Mouse (Mus musculus) gastrocnemius, adult 2 months (tissue): ENCODE measurements around the gene Klk1b8. TPM values are rescaled to one million over a fixed set of nuclear protein-coding genes. Genes with fewer than 3 reads are reported as not detected.
"Not testable (repeated sequence)": the region's sequence is repeated elsewhere in the genome, so short reads cannot be mapped to it uniquely, and the experiment has no call there.

Experiments used
- DNase-seq: peaks from one replicate; pipeline ENCODE4 v3.0.0; 2022
- H3K27ac ChIP-seq: fragments of 200-600 bp; 2 replicates; pipeline ENCODE4 v1.8.1; 2022; ENCODE audit warnings: mild to moderate bottlenecking
- H3K4me3 ChIP-seq: fragments of 200-600 bp; 2 replicates; pipeline ENCODE4 v1.8.1; 2022; ENCODE audit warnings: mild to moderate bottlenecking, moderate library complexity
- CTCF ChIP-seq: fragments of 200-600 bp; IDR thresholded peaks from 2 replicates; pipeline ENCODE4 v1.8.1; 2022; ENCODE audit warnings: antibody characterized with exemption, mild to moderate bottlenecking, moderate library complexity
- intact Hi-C: fragments of 180-260 bp; cut with DNase I; formaldehyde crosslinking; loops from one replicate; pipeline ENCODE4 v1.15.1; 2025
- total RNA-seq, 2 experiments: library from RNA; stranded (reverse); gene quantifications; 2 replicates each; pipeline ENCODE4 v1.2.3; 2021

The Klk1b8 gene
- total RNA-seq, 2 experiments from 2014 or later: not detected

DNA sequence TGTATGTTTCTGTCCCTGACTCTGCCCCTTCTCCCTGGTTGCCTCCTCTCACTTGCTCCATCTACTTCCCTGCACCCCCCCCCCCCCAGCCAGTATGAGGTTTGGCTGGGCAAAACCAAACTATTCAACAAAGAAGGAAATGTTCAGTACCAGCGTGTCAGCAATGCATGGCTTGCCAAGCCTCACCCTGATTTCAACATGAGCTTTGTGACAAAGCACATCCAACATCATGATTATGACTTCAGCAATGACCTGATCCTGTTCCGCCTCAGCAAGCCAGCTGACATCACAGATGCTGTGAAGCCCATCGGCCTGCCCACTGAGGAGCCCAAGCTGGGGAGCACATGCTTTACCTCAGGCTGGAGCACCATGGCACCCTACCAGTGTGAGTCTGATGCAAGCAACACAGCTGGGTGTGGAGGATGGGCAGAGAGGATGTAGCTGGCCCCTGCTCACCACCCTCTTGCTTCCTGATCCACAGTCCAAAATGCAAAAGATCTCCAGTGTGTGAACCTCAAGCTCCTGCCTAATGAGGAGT is 5.7 kb upstream of the Klk1b8 start:
- no peak for TF ChIP-seq CTCF
- intact Hi-C loops: no loop called here
- DNase-seq: no peak

DNA sequence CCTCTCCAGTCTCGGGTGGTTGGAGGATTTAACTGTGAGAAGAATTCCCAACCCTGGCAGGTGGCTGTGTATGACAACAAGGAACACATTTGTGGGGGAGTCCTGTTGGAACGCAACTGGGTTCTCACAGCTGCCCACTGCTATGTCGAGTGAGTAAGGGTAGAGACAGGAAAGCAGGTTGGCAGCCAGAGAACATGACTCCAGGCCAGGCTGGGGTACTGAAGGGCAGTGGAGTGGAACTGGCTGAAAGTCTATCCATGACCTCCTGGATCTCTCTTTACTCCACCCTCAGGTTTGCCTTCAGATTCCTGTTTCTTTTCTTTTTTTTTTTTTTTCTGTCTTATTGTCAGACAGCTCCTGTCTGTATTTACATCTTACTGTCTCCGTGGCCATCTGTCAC is 2.2 kb downstream of the Klk1b8 start:
- DNase-seq: no peak
- TF ChIP-seq CTCF: no peak
- Histone ChIP-seq H3K27ac (no peak overlapping the region), H3K4me3 (no peak overlapping the region)
- intact Hi-C loops: no loop called here

More for the DNA sequence above, 5.7 kb upstream of the Klk1b8 start:
- Histone ChIP-seq H3K27ac (no peak overlapping the region), H3K4me3 (no peak overlapping the region)

DNA sequence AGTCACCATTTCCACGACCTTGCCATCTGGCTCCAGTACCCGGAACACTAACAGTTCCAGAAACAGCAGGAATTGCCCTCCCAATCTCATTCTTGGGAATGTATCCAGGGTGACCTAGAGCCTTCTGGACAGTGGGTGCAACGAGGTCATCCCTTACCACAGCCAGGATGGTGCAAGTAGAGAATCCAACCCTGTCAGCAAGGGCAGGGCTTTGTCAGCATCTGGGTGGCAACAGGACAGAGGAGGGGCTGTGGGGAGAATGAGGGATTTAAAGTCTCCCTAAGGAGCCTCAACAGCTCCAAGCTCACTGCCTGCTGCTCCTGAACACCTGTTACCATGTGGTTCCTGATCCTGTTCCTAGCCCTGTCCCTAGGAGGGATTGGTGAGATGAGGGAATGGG is 16.0 kb downstream of the Klk1b8 start, which contains the start of gene Klk1b1:
TSS of gene Klk1b1 (plus strand) at position 301 of the 400 bp plus-strand sequence.
- DNase-seq: no peak
- no peak within 1 kb of the TSS for H3K27ac ChIP-seq
- intact Hi-C loops: no loop called here
- H3K4me3 ChIP-seq: no peak within 1 kb of the TSS
- TF ChIP-seq CTCF: no peak

DNA sequence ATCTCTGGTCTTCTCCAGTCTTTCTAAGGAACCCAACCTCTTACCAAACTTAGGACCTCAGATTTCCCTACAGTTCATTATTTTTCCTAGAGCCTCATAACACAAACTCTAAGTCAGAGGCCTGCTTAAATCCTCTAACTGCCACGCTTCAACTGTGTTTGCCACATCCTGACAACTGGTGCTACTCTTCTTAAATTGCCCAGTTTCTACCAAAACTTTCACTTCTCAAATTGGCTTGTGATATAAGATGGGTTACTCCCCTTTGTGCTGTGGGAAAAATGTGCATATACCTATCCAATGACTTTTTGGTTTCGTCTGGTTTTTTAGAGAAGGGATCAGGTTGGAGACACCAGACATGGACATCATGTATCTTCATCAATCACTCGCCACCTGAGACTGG is 16.6 kb downstream of the Klk1b8 start:
- no peak overlapping the region for H3K27ac ChIP-seq
- intact Hi-C loops: no loop called here
- no peak for TF ChIP-seq CTCF
- DNase-seq: no peak
- no peak overlapping the region for H3K4me3 ChIP-seq

DNA sequence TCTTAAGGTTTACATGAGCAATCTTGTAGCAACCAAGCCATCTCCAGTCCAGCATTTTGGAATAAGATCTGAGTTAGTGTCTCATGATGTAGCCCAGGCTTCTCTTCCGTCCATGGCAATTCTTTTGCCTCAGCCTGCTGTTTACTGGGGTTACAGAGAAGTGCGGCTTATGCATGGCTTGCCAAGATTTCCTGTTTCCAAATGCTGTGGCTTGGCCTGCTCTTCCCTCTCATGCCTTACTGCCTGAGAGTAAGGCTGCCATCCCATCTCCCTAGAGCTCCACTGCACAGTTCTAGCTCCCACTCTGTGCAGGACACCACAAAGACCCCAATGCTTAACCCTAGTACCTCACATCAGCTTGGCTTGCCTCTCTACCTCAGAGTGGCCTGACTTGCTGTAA is 17.1 kb downstream of the Klk1b8 start:
- no peak for DNase-seq
- Histone ChIP-seq H3K27ac (no peak overlapping the region), H3K4me3 (no peak overlapping the region)
- no peak for TF ChIP-seq CTCF
- intact Hi-C loops: no loop called here

DNA sequence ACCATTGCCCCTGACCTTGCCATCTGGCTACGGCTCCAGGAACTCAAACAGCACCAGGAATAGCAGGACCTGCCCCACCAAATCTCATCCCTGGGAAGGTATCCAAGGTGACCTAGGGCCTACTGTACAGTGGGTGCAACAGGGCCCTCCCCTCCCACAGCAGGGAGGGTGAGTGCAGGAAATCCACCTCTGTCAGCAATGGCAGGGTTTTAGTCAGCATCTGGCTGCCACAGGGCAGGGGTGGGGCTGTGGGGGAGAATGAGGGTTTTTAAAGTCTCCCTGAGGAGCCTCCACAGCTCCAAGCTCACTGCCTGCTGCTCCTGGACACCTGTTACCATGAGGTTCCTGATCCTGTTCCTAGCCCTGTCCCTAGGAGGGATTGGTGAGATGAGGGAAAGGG is 25.3 kb downstream of the Klk1b8 start, which contains the start of gene Klk1b9:
TSS of gene Klk1b9 (plus strand) at position 301 of the 400 bp plus-strand sequence.
- H3K27ac ChIP-seq, intact Hi-C loops, H3K4me3 ChIP-seq, DNase-seq: not testable (repeated sequence)

DNA sequence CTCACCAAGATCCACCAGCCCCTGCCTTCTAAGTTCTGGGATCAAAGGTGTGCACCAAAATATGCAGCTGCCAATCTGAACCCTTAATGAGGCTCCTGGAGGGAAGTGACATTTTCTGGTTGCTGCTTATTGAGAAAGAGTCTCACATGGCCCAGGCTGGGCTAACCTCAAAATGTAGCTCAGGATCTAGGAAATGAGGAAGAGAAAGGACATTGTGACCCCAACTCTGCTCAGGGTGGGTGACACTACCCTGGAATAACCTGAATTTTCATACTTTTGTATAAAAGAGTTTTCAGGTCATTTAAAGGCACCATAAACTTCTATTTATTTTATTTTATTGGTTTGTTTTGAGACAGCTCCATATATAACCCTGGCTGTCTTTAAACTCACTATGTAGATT is 35.2 kb downstream of the Klk1b8 start:
- no peak for TF ChIP-seq CTCF
- intact Hi-C loops: no loop called here
- no peak overlapping the region for H3K4me3 ChIP-seq
- no peak overlapping the region for H3K27ac ChIP-seq
- no peak for DNase-seq

DNA sequence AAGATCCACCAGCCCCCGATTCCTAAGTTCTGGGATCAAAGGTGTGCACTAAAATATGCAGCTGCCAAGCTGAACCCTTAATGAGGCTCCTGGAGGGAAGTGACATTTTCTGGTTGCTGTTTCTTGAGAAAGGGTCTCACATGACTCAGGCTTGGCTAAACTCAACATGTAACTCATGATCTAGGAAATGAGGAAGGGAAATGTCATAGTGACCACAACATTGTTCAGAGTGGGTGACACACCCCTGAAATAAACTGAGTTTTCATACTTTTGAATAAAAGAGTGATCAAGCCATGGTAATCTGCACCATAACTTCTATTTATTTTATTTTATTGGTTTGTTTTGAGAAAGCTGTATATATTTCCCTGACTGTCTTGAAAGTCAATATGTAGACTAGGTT is 44.4 kb downstream of the Klk1b8 start:
- intact Hi-C loops, DNase-seq, H3K4me3 ChIP-seq, H3K27ac ChIP-seq: not testable (repeated sequence)

DNA sequence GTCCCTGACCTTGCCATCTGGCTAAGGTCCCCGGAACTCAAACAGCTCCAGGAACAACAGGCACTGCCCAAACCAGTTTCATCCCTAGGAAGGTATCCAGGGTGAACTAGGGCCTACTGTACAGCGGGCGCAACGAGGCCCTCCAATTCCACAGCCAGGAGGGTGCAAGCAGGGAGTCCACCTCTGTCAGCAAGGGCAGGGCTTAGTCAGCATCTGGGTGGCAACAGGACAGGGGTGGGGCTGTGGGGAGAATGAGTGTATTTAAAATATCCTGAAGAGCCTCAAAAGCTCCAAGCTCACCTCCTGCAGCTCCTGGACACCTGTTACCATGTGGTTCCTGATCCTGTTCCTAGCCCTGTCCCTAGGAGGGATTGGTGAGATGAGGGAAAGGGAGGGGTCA is 45.1 kb downstream of the Klk1b8 start, which contains the start of gene Klk1b11:
TSS of gene Klk1b11 (plus strand) at position 301 of the 400 bp plus-strand sequence.
- DNase-seq, H3K4me3 ChIP-seq, intact Hi-C loops, H3K27ac ChIP-seq: not testable (repeated sequence)

Other genes with a start within 250 kb of the Klk1b8 start
- gene Klk13, start 238.1 kb upstream of the Klk1b8 start, total RNA-seq: under 1 TPM in 1 of 2 experiments, not detected in 1; 0.22 TPM
- not detected for gene Klk12, start 181.8 kb upstream of the Klk1b8 start, total RNA-seq
- under 1 TPM in 1 of 2 experiments, not detected in 1; 0.41 TPM for gene Klk11, start 176.1 kb upstream of the Klk1b8 start, total RNA-seq
- gene Klk10, start 169.6 kb upstream of the Klk1b8 start, total RNA-seq: 1 to 10 TPM in 1 of 2 experiments, under 1 TPM in 1; 0.69 to 1.4 TPM
- gene Klk9, start 158.8 kb upstream of the Klk1b8 start, total RNA-seq: not detected
- gene Klk8, start 153.1 kb upstream of the Klk1b8 start, total RNA-seq: 1 to 10 TPM; 1.7 to 2.5 TPM
- not detected for gene Klk7, start 139.4 kb upstream of the Klk1b8 start, total RNA-seq
- gene Klk6, start 126.2 kb upstream of the Klk1b8 start, total RNA-seq: not detected
- gene Klk5, start 108.7 kb upstream of the Klk1b8 start, total RNA-seq: not detected
- not detected for gene Klk4, start 69.5 kb upstream of the Klk1b8 start, total RNA-seq
- not detected for gene Klk15, start 16.9 kb upstream of the Klk1b8 start, total RNA-seq
- gene Klk1b1, start 16.1 kb downstream of the Klk1b8 start, total RNA-seq: not detected
- not detected for gene Klk1b9, start 25.4 kb downstream of the Klk1b8 start, total RNA-seq
- gene Klk1b11, start 45.2 kb downstream of the Klk1b8 start, total RNA-seq: not detected
- gene Klk1b26, start 61.5 kb downstream of the Klk1b8 start, total RNA-seq: 1 to 10 TPM in 1 of 2 experiments, under 1 TPM in 1; 0.51 to 1.0 TPM
- gene Klk1b27, start 101.6 kb downstream of the Klk1b8 start, total RNA-seq: not detected
- gene Klk1b21, start 151.7 kb downstream of the Klk1b8 start, total RNA-seq: not detected
- gene Klk1b22, start 162.0 kb downstream of the Klk1b8 start, total RNA-seq: not detected
- gene Klk1b16, start 186.1 kb downstream of the Klk1b8 start, total RNA-seq: not detected
- not detected for gene Klk1b24, start 237.6 kb downstream of the Klk1b8 start, total RNA-seq
- not detected for gene Klk1b3, start 247.5 kb downstream of the Klk1b8 start, total RNA-seq